Mouse (Mus musculus) heart, embryonic 10.5 days (tissue): ENCODE measurements at regions not wholly inside any gene's neighbourhood (a gene's known extent, or its start where the extent isn't known, plus 50 kb on each side); places are given as distances from the start of the nearest gene placed in this dataset.
"Not testable (repeated sequence)": the region's sequence is repeated elsewhere in the genome, so short reads cannot be mapped to it uniquely, and the experiment has no call there.

Source experiments
- DNase-seq: peaks from one replicate; pipeline ENCODE4 v3.0.0-alpha.2; 2017; ENCODE audit warnings: low spot score
- H3K27ac ChIP-seq: fragments of 300-500 bp; sonication (generic); 2 replicates; pipeline ENCODE4 v1.5.1; 2016; ENCODE audit warnings: mild to moderate bottlenecking
- H3K27me3 ChIP-seq: fragments of 300-500 bp; sonication (generic); 2 replicates; pipeline ENCODE4 v1.6.1; 2016; ENCODE audit warnings: mild to moderate bottlenecking; ENCODE audit not compliant: poor library complexity, insufficient read depth, severe bottlenecking
- H3K36me3 ChIP-seq: fragments of 300-500 bp; sonication (generic); 2 replicates; pipeline ENCODE4 v1.6.1; 2016; ENCODE audit warnings: mild to moderate bottlenecking, moderate library complexity
- H3K4me1 ChIP-seq: fragments of 300-500 bp; sonication (generic); 2 replicates; pipeline ENCODE4 v1.6.1; 2016; ENCODE audit warnings: mild to moderate bottlenecking
- H3K4me3 ChIP-seq: fragments of 300-500 bp; sonication (generic); 2 replicates; pipeline ENCODE4 v1.5.1; 2016; ENCODE audit warnings: mild to moderate bottlenecking, moderate library complexity
- H3K9me3 ChIP-seq: fragments of 300-500 bp; sonication (generic); 2 replicates; pipeline ENCODE4 v1.6.1; 2016; ENCODE audit warnings: mild to moderate bottlenecking, moderate library complexity
- WGBS: fragments of 180-500 bp; shearing (Covaris S2); methylation state at CpG from one replicate; pipeline ENCODE4 v1.1.7; 2016; 5-methylcytosine and 5-hydroxymethylcytosine counted together

DNA sequence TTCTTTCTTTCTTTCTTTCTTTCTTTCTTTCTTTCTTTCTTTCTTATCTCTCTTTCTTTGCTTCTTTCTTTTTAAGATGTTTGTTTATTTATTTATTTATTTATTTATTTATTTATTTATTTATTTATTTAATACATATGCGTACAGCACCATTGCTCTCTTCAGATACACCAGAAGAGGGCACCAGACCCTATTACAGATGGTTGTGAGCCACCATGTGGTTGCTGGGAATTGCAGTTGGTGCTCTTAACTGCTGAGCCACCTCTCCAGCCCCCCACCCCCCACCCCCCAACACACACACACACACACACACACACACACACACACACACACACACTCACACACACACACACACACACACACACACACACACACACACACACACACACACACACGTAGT, 76.4 kb upstream of the Klf13 start:
- not testable (repeated sequence) for H3K27ac ChIP-seq, H3K36me3 ChIP-seq, H3K4me3 ChIP-seq, DNase-seq, H3K9me3 ChIP-seq, H3K27me3 ChIP-seq
- H3K4me1 ChIP-seq: peaks cover 35% of the 10 kb centered on the region
- WGBS: 94% methylated on average over 2 of the region's 2 CpGs

DNA sequence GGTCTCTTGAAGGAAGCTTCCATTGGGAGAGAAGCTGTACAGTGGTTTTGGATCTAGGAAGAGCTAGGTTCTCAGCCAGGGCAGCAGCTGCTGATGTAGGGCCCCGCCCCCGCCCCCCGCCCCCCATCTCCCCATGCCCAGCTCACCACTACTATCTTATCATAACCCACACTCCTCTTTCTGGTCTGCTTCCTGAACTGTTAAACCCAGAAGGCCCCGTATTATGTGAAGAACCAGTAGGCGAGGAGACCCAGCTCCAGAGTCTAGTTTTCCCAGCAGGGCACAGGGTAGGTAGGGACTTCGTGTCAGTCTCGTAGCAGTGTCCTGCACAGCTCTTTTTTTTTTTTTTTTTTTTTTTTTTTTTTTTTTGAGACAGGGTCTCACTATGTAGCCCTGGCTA, 75.5 kb upstream of the Klf13 start:
- no peaks in the 10 kb centered on the region for H3K27me3 ChIP-seq
- no peak for DNase-seq
- H3K27ac ChIP-seq: peak overlapping the region; percentile 59
- WGBS: 37% methylated on average over 7 of the region's 7 CpGs
- peaks cover 30% of the 10 kb centered on the region for H3K4me1 ChIP-seq
- no peaks in the 10 kb centered on the region for H3K9me3 ChIP-seq
- no peaks in the 10 kb centered on the region for H3K36me3 ChIP-seq
- no peak overlapping the region for H3K4me3 ChIP-seq

- H3K27me3 ChIP-seq: no peaks in the 10 kb centered on the region
- no peaks in the 10 kb centered on the region for H3K9me3 ChIP-seq
- H3K4me1 ChIP-seq: peaks cover 30% of the 10 kb centered on the region
- DNase-seq: no peak
- WGBS: 31% methylated on average over 5 of the region's 5 CpGs
- no peak overlapping the region for H3K4me3 ChIP-seq
- no peak overlapping the region for H3K27ac ChIP-seq
- no peaks in the 10 kb centered on the region for H3K36me3 ChIP-seq
Observed at GRCm38 (mm10) chr7:64013023-64013547, 74.4 kb upstream of the Klf13 start.

GRCm38 (mm10) chr7:64012268-64012601, 73.5 kb upstream of the Klf13 start:
- Histone ChIP-seq H3K4me1 (peaks cover 36% of the 10 kb centered on the region), H3K27me3 (no peaks in the 10 kb centered on the region), H3K36me3 (no peaks in the 10 kb centered on the region), H3K4me3 (no peak overlapping the region), H3K9me3 (no peaks in the 10 kb centered on the region), H3K27ac (peak overlapping the region; percentile 37)
- WGBS: 72% methylated on average over 8 of the region's 8 CpGs
- DNase-seq: no peak

GRCm38 (mm10) chr7:64011563-64012267, 73.0 kb upstream of the Klf13 start:
- H3K9me3 ChIP-seq: no peaks in the 10 kb centered on the region
- no peaks in the 10 kb centered on the region for H3K27me3 ChIP-seq
- H3K36me3 ChIP-seq: no peaks in the 10 kb centered on the region
- H3K4me3 ChIP-seq: no peak overlapping the region
- no peak for DNase-seq
- 43% methylated on average over 13 of the region's 13 CpGs for WGBS
- peak overlapping the region; percentile 37 for H3K27ac ChIP-seq
- H3K4me1 ChIP-seq: peaks cover 41% of the 10 kb centered on the region

DNA sequence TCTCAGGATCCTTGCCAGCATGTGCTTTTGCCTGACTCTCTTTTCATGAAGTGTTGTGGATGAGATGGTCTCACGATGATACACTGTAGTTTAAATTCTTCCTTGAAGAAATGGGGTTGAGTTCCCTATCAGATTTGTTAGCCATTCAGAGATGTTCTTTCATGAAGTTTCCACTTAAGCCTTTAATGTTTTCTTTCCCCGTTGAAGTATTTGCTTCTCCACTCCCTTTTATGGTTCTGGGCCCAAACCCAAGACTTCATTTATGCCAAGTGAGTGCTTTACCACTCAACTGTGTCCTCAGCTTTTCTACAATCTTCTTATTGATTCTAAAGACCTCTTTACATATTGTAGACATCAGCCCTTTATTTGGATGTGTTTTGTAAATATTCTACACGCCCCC, 71.9 kb upstream of the Klf13 start:
- DNase-seq: no peak

GRCm38 (mm10) chr7:64007766-64008165, 69.1 kb upstream of the Klf13 start:
- H3K27me3 ChIP-seq: no peaks in the 10 kb centered on the region
- peaks cover 24% of the 10 kb centered on the region for H3K4me1 ChIP-seq
- H3K27ac ChIP-seq: 0 out of 2 replicates have a peak overlapping the region, but pooled peaks have one; percentile 16
- no peak for DNase-seq
- H3K36me3 ChIP-seq: no peaks in the 10 kb centered on the region
- H3K4me3 ChIP-seq: no peak overlapping the region
- no peaks in the 10 kb centered on the region for H3K9me3 ChIP-seq
- WGBS: 52% methylated on average over 3 of the region's 3 CpGs

More for the DNA sequence above, 71.9 kb upstream of the Klf13 start:
- WGBS: 95% methylated on average over 3 of the region's 3 CpGs
- Histone ChIP-seq H3K27me3 (no peaks in the 10 kb centered on the region), H3K9me3 (no peaks in the 10 kb centered on the region), H3K27ac (no peak overlapping the region), H3K4me3 (no peak overlapping the region), H3K36me3 (no peaks in the 10 kb centered on the region), H3K4me1 (peaks cover 44% of the 10 kb centered on the region)

- H3K9me3 ChIP-seq: no peaks in the 10 kb centered on the region
- whole genome bisulfite sequencing: 78% methylated on average over 4 of the region's 4 CpGs
- peak overlapping the region; percentile 23; the same call in 1 of the 2 replicates for H3K27ac ChIP-seq
- H3K27me3 ChIP-seq: no peaks in the 10 kb centered on the region
- peaks cover 28% of the 10 kb centered on the region for H3K4me1 ChIP-seq
- DNase-seq: no peak
- H3K4me3 ChIP-seq: no peak overlapping the region
- no peaks in the 10 kb centered on the region for H3K36me3 ChIP-seq
Observed at GRCm38 (mm10) chr7:64006935-64007334, 68.2 kb upstream of the Klf13 start.

DNA sequence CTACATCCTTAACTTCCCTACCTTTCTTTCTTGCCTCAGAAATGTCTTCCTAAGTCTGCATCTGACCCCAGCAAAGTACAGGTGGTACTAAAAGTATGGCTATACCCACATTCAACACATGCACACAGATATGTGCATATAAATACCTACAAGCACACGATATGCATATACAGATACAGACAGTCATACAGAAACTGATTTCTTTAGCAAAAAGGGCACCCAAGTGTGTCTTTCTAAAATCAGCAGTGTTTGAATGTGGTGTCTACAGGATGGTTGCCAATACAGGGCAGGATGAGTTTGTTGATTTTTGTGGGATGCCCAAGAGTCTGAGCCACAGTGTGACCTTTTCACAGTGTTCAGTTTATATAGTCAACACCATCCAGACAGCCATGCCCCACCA, 67.0 kb upstream of the Klf13 start:
- 89% methylated on average over 1 of the region's 1 CpGs for WGBS
- no peak for DNase-seq
- no peaks in the 10 kb centered on the region for H3K9me3 ChIP-seq
- no peaks in the 10 kb centered on the region for H3K36me3 ChIP-seq
- H3K4me1 ChIP-seq: peaks cover 30% of the 10 kb centered on the region
- H3K4me3 ChIP-seq: no peak overlapping the region
- H3K27ac ChIP-seq: no peak overlapping the region
- H3K27me3 ChIP-seq: no peaks in the 10 kb centered on the region

- H3K27me3 ChIP-seq: no peaks in the 10 kb centered on the region
- H3K4me1 ChIP-seq: peaks cover 45% of the 10 kb centered on the region
- H3K27ac ChIP-seq: no peak overlapping the region
- no peak for DNase-seq
- WGBS: 82% methylated on average over 5 of the region's 5 CpGs
- no peak overlapping the region for H3K4me3 ChIP-seq
- no peaks in the 10 kb centered on the region for H3K9me3 ChIP-seq
- no peaks in the 10 kb centered on the region for H3K36me3 ChIP-seq
Observed at GRCm38 (mm10) chr7:64003904-64004303, 65.2 kb upstream of the Klf13 start.

DNA sequence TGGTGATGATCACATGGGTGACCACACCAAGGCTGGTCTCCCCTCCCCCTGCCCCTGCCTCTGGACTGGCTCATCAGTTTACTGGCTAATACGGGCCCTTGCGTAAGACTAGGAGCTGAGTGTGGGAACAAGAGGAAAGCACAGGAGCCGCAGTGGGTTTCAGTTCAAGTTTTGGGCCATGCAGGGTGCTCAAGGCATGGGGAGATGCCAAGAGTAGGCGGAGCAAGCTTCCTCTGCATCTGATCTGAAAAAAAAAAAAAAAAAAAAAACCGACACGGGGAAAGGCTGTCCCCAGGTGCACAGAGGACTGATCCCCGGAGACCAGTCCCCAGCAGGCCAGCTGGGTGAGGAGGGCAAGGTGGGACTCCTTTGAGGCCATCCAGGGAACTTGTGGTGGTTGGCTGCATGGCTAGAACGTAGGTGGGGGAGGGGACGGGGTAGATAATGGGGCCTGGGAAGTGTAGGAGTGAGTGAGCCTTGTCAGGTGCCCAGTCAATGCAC, 62.9 kb upstream of the Klf13 start:
- H3K9me3 ChIP-seq: no peaks in the 10 kb centered on the region
- H3K36me3 ChIP-seq: no peaks in the 10 kb centered on the region
- 47% methylated on average over 9 of the region's 9 CpGs for WGBS
- H3K4me3 ChIP-seq: no peak overlapping the region
- H3K27me3 ChIP-seq: no peaks in the 10 kb centered on the region
- peak overlapping the region; percentile 59; the same call in 1 of the 2 replicates for H3K27ac ChIP-seq
- H3K4me1 ChIP-seq: peaks cover 33% of the 10 kb centered on the region
- DNase-seq: no peak

- Histone ChIP-seq H3K27me3 (no peaks in the 10 kb centered on the region), H3K4me1 (peaks cover 31% of the 10 kb centered on the region), H3K4me3 (no peak overlapping the region), H3K36me3 (no peaks in the 10 kb centered on the region), H3K27ac (peak overlapping the region; percentile 52), H3K9me3 (no peaks in the 10 kb centered on the region)
- 75% methylated on average over 6 of the region's 6 CpGs for WGBS
- DNase-seq: no peak
Observed at GRCm38 (mm10) chr7:63998995-63999960, 60.6 kb upstream of the Klf13 start.

GRCm38 (mm10) chr7:63997997-63998396, 59.3 kb upstream of the Klf13 start:
- Histone ChIP-seq H3K36me3 (no peaks in the 10 kb centered on the region), H3K4me1 (peaks cover 31% of the 10 kb centered on the region), H3K9me3 (no peaks in the 10 kb centered on the region), H3K27ac (no peak overlapping the region), H3K4me3 (no peak overlapping the region), H3K27me3 (no peaks in the 10 kb centered on the region)
- no peak for DNase-seq
- WGBS: 78% methylated on average over 3 of the region's 3 CpGs
